Mouse (Mus musculus) hindbrain, embryonic 10.5 days (tissue): Measurements from ENCODE around the gene Psmb10. TPM values are rescaled to one million over a fixed set of nuclear protein-coding genes. Genes with fewer than 3 reads are reported as not detected.

Experiments used
- DNase-seq: peaks from one replicate; pipeline ENCODE4 v3.0.0-alpha.2; 2017; ENCODE audit warnings: low spot score
- H3K27ac ChIP-seq: fragments of 300-500 bp; sonication (generic); 2 replicates; pipeline ENCODE4 v1.5.1; 2016; ENCODE audit warnings: mild to moderate bottlenecking, moderate library complexity
- H3K27me3 ChIP-seq: fragments of 300-500 bp; sonication (generic); 2 replicates; pipeline ENCODE4 v1.6.1; 2016; ENCODE audit warnings: mild to moderate bottlenecking; ENCODE audit not compliant: poor library complexity, insufficient read depth, severe bottlenecking
- H3K36me3 ChIP-seq: fragments of 300-500 bp; sonication (generic); 2 replicates; pipeline ENCODE4 v1.6.1; 2016; ENCODE audit warnings: mild to moderate bottlenecking, moderate library complexity
- H3K4me1 ChIP-seq: fragments of 300-500 bp; sonication (generic); replicated peaks from 2 replicates; pipeline ENCODE4 v1.6.1; 2016; ENCODE audit warnings: mild to moderate bottlenecking
- H3K4me3 ChIP-seq: fragments of 300-500 bp; sonication (generic); 2 replicates; pipeline ENCODE4 v1.5.1; 2016; ENCODE audit warnings: mild to moderate bottlenecking, moderate library complexity
- H3K9me3 ChIP-seq: fragments of 300-500 bp; sonication (generic); 2 replicates; pipeline ENCODE4 v1.6.1; 2016; ENCODE audit warnings: mild to moderate bottlenecking, moderate library complexity
- WGBS: fragments of 180-500 bp; shearing (Covaris S2); methylation state at CpG from one replicate; pipeline ENCODE4 v1.1.7; 2016; 5-methylcytosine and 5-hydroxymethylcytosine counted together
- polyA plus RNA-seq: library from polyadenylated mRNA; unstranded; fragments of >200 nt; fragmentation: Nextera tagmentation; extraction: Ambion mirVana; gene quantifications from 2 replicates; pipeline ENCODE4 v1.2.1, GENCODE M21; 2016

Gene Psmb10
- polyA plus RNA-seq, 1 experiment from 2014 or later: 32.7 TPM

- Histone ChIP-seq H3K4me3 (no peak overlapping the region), H3K27me3 (peaks cover 20% of the 10 kb centered on the region)
- DNase-seq: no peak
Observed at GRCm38 (mm10) chr8:105961101-105961500, 22.9 kb upstream of the Psmb10 start.

GRCm38 (mm10) chr8:105959350-105959749 is 21.1 kb upstream of the Psmb10 start:
- no peaks in the 10 kb centered on the region for H3K9me3 ChIP-seq
- no peak overlapping the region for H3K27ac ChIP-seq
- H3K4me1 ChIP-seq: peaks cover 4% of the 10 kb centered on the region
- DNase-seq: no peak
- peaks cover 17% of the 10 kb centered on the region for H3K36me3 ChIP-seq
- no peak overlapping the region for H3K4me3 ChIP-seq
- 91% methylated on average over 7 of the region's 7 CpGs for WGBS
- peaks cover 3% of the 10 kb centered on the region for H3K27me3 ChIP-seq

More at GRCm38 (mm10) chr8:105961101-105961500, 22.9 kb upstream of the Psmb10 start:
- 75% methylated on average over 14 of the region's 14 CpGs for WGBS
- Histone ChIP-seq H3K36me3 (peaks cover 9% of the 10 kb centered on the region), H3K9me3 (no peaks in the 10 kb centered on the region), H3K27ac (no peak overlapping the region), H3K4me1 (peaks cover 22% of the 10 kb centered on the region)

DNA sequence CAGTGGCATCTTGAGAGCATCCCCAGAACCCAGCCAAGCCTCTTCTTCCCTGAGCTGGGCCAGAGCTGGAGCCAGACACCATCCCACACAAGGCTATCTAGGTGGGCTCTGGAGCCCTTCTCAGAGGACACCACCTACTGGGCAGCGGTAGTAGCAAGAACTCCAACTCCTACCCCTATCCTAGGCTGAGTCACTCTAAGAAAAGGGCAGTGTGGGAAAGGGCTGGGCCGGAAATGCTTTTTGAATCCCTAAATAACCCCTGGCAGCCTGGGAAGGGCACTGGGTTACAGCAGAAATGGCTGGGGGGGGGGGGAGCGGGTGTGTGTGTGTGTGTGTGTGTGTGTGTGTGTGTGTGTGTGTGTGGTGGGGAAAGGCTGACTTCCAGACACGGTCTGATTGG is 19.6 kb upstream of the Psmb10 start:
- Histone ChIP-seq H3K4me3 (no peak overlapping the region), H3K27me3 (no peaks in the 10 kb centered on the region), H3K4me1 (no peaks in the 10 kb centered on the region), H3K27ac (no peak overlapping the region), H3K9me3 (no peaks in the 10 kb centered on the region), H3K36me3 (peaks cover 29% of the 10 kb centered on the region)
- WGBS: 73% methylated on average over 3 of the region's 4 CpGs
- DNase-seq: no peak

GRCm38 (mm10) chr8:105956556-105956955 is 18.3 kb upstream of the Psmb10 start:
- Histone ChIP-seq H3K4me3 (no peak overlapping the region), H3K27ac (no peak overlapping the region), H3K9me3 (no peaks in the 10 kb centered on the region), H3K36me3 (peaks cover 35% of the 10 kb centered on the region), H3K4me1 (peaks cover 2% of the 10 kb centered on the region), H3K27me3 (no peaks in the 10 kb centered on the region)
- DNase-seq: no peak
- 93% methylated on average over 4 of the region's 4 CpGs for WGBS

DNA sequence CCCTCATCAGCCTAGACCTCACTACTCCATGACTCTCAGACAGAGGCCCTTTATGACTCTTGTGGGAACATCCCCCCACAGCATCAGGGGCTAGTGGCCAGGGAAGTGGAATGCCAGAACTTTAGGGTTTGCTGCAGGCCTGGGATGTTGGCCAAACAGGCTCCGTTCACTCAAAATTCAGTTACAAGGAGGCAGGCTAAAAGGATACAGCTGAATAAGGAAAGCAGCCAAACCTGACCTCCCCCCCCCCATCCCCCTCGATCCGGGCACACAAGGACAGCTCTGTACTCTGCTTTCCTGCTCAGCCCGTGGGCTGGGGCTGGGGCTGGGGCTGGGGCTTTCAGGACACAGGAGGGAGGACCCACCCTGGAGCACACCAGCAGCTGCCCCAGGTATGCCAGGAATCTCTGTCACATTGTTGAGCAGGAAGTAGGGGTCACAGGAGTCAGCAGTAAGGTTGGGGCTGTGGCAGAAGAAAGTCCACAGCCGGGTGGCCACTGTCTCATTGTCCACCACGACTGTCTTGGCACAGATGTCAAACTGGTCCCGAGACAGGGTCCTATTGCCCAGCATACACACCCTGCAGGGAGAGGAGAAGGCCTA is 12.9 kb upstream of the Psmb10 start:
- Histone ChIP-seq H3K27ac (peak overlapping the region; percentile 42), H3K9me3 (no peaks in the 10 kb centered on the region), H3K27me3 (no peaks in the 10 kb centered on the region), H3K4me1 (peaks cover 7% of the 10 kb centered on the region), H3K4me3 (no peak overlapping the region), H3K36me3 (peaks cover 79% of the 10 kb centered on the region)
- peak; percentile 39 for DNase-seq
- 60% methylated on average over 7 of the region's 7 CpGs for WGBS

DNA sequence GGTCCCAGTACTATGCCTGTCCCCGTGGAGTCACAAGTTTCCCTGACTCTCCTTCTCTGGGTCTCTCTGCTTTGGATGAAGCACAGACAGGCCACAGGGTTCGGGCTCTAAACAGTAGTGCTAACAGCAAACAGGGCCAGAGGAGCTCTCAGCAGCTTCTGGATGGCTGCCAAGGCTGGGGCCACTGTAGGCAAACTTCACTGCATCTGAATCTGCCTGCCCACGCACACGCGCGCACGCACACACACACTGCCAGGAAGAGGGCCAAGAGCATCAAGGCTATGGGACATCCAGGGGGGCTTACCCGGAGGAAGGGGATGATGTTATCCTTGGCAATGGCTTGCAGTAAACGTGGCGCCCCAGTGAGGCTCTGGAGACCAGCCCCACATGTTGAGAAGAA is 11.1 kb upstream of the Psmb10 start:
- DNase-seq: no peak
- WGBS: 92% methylated on average over 10 of the region's 10 CpGs
- Histone ChIP-seq H3K4me1 (peaks cover 7% of the 10 kb centered on the region), H3K36me3 (peaks cover 87% of the 10 kb centered on the region), H3K27ac (no peak overlapping the region), H3K9me3 (no peaks in the 10 kb centered on the region), H3K4me3 (no peak overlapping the region), H3K27me3 (no peaks in the 10 kb centered on the region)

- DNase-seq: no peak
- Histone ChIP-seq H3K4me1 (peaks cover 9% of the 10 kb centered on the region; the same call in 1 of the 2 replicates), H3K9me3 (no peaks in the 10 kb centered on the region), H3K27ac (0 out of 2 replicates have a peak within 1 kb of the TSS, but pooled peaks have one; percentile 56), H3K27me3 (no peaks in the 10 kb centered on the region), H3K36me3 (peaks cover 65% of the 10 kb centered on the region), H3K4me3 (no peak within 1 kb of the TSS)
- 66% methylated on average over 8 of the region's 8 CpGs for WGBS
Observed at GRCm38 (mm10) chr8:105943321-105943739, 5.1 kb upstream of the Psmb10 start, which contains the start of gene Lcat. TSS of gene Lcat (minus strand) at chr8:105943382.

GRCm38 (mm10) chr8:105942542-105942941 is 4.3 kb upstream of the Psmb10 start:
- Histone ChIP-seq H3K9me3 (no peaks in the 10 kb centered on the region), H3K27ac (no peak overlapping the region), H3K27me3 (no peaks in the 10 kb centered on the region), H3K4me1 (peaks cover 17% of the 10 kb centered on the region), H3K4me3 (no peak overlapping the region), H3K36me3 (peaks cover 57% of the 10 kb centered on the region)
- no peak for DNase-seq
- WGBS: 97% methylated on average over 5 of the region's 5 CpGs

GRCm38 (mm10) chr8:105942026-105942425 is 3.8 kb upstream of the Psmb10 start:
- no peak overlapping the region for H3K4me3 ChIP-seq
- no peaks in the 10 kb centered on the region for H3K27me3 ChIP-seq
- peaks cover 52% of the 10 kb centered on the region for H3K36me3 ChIP-seq
- peaks cover 20% of the 10 kb centered on the region for H3K4me1 ChIP-seq
- no peaks in the 10 kb centered on the region for H3K9me3 ChIP-seq
- no peak for DNase-seq
- WGBS: 95% methylated on average over 11 of the region's 11 CpGs
- no peak overlapping the region for H3K27ac ChIP-seq

GRCm38 (mm10) chr8:105937496-105938305 is 543 bp downstream of the Psmb10 start:
- Histone ChIP-seq H3K4me3 (peak overlapping the region; percentile 86), H3K27me3 (no peaks in the 10 kb centered on the region), H3K36me3 (peaks cover 16% of the 10 kb centered on the region), H3K9me3 (no peaks in the 10 kb centered on the region), H3K4me1 (peaks cover 27% of the 10 kb centered on the region), H3K27ac (peak overlapping the region; percentile 95)
- WGBS: 2% methylated on average over 33 of the region's 33 CpGs
- peak; percentile 53 for DNase-seq

- Histone ChIP-seq H3K4me1 (peaks cover 27% of the 10 kb centered on the region), H3K27me3 (no peaks in the 10 kb centered on the region), H3K27ac (peak overlapping the region; percentile 95), H3K4me3 (peak overlapping the region; percentile 86), H3K9me3 (no peaks in the 10 kb centered on the region), H3K36me3 (peaks cover 22% of the 10 kb centered on the region)
- peak; percentile 90 for DNase-seq
- under 1% methylated on average over 30 of the region's 30 CpGs for WGBS
Observed at GRCm38 (mm10) chr8:105936866-105937475, 1.3 kb downstream of the Psmb10 start.

GRCm38 (mm10) chr8:105935863-105936603 is 2.2 kb downstream of the Psmb10 start:
- DNase-seq: no peak
- H3K27ac ChIP-seq: peak overlapping the region; percentile 95

More at GRCm38 (mm10) chr8:105935863-105936603, 2.2 kb downstream of the Psmb10 start:
- H3K27me3 ChIP-seq: no peaks in the 10 kb centered on the region
- 29% methylated on average over 7 of the region's 7 CpGs for WGBS
- H3K36me3 ChIP-seq: peaks cover 24% of the 10 kb centered on the region
- H3K9me3 ChIP-seq: no peaks in the 10 kb centered on the region
- peaks cover 28% of the 10 kb centered on the region for H3K4me1 ChIP-seq
- peak overlapping the region; percentile 86 for H3K4me3 ChIP-seq
